Mouse (Mus musculus) brain, embryonic 18.5 days (tissue): ENCODE data around the gene Cblb.

Experiments used
- DNase-seq: peaks from one replicate; pipeline ENCODE4 v3.0.0-alpha.2; 2012; ENCODE audit warnings: low read depth, low spot score

Cblb gene

GRCm38 (mm10) chr16:52031091-52031689 lies at the start of gene Cblb:
Gene Cblb, plus strand, starts transcription at chr16:52031225.
- peak; percentile 96 for DNase-seq

DNA sequence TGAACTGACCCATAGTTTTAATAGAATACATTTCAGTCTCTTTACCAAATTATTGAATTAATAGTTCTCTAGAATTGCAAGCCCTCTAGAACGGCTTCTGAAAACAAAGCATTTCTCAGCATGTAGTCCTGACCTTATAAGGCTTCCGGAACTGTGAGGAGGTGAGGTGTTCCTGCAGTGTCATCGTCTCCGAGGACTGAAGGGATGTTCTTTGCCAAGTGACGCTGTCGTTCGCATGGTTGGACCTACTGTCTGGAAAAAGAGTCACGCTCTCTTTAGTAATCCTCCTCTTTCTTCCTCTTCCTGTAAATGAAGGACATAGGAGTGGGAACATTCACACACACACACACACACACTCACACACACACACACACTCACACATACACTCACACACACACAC lies 45.6 kb upstream of the Cblb start:
- DNase-seq = no peak

GRCm38 (mm10) chr16:51986207-51986606 lies 44.8 kb upstream of the Cblb start:
- no peak for DNase-seq

DNA sequence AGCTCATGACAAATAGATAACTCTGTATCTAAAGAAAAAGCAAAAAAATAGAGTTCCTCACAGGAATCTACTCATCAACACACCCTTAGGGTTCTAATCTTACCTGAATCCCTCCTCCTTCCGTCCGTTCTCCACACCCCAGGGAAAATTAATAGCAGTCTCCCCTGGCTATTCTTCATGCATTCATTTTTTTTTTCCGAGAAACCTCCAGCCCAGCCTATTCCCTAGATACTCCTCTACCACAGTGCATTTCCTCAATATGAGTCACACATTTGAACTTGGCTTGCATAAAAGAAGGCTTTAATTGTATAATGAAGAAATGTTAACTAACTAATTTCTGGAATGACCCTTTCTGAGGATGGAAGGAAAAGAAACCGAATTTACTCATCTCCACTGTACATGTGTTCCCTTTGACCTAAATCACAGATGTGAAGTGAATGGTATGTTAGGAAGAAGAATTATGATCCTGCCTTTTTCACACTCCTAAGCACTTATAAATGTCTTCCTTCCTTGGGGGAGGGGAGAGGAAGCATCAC lies 43.9 kb upstream of the Cblb start:
- DNase-seq = no peak

GRCm38 (mm10) chr16:51988027-51988426 lies 43.0 kb upstream of the Cblb start:
- no peak for DNase-seq

DNA sequence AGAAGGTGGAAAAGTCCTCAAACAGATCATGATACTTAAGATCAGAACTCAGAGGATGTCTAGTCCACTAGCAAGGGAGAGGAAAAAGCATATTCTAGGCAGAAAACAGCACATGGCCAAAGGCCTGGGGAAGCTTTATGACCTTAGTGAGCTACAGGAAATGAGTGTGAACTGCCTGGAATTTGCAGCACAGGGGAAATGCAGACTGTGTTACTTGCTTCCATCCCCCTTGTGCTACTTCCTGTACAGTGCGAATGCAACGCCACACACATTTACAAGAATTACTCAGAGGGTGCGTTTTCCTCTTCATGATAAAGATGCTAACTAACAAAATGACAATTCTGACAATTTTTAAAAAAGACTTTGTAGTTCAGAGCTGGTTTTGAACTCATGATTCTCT lies 41.8 kb upstream of the Cblb start:
- DNase-seq = no peak

DNA sequence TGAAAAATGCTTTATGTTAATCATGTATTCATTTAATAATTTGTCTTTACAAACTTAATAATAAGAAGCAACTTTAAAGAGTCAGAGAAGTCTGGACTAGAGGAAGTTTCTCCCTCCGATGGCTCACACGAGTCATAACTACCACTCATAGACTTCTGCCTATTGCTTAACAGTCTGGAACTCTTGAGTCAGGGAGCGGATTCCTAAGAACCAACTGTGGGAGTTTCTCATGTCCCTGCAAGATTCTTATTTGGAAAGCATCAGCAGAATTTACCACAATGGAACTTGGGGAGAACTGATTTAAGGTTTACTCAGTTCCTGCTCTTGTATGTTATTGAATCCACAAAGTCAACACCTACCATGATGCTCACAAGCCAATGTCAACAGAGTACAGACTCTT lies 31.0 kb upstream of the Cblb start:
- DNase-seq = no peak

GRCm38 (mm10) chr16:52000801-52001200 lies 30.2 kb upstream of the Cblb start:
- DNase-seq = no peak

DNA sequence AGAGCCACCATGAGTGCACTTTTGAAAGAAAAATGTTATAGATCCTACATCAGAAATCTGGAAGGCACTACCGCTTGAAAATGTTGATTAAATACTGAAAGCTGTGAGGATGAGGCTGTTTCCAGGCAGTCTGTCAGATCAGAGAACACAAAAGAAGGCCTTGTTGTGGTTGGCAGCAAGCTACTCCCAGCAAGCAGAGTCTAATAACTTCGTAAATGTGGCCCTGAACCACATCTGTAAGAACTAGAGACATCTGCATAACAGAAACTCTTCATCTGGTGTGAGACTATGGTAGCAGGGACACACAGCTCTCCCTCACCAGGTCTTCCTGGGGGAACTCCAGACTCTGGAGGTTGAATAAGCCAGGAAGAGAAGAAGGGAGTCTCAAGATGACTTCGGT lies 24.0 kb upstream of the Cblb start:
- DNase-seq = no peak

GRCm38 (mm10) chr16:52008471-52008870 lies 22.6 kb upstream of the Cblb start:
- no peak for DNase-seq

- no peak for DNase-seq
Measured at GRCm38 (mm10) chr16:52009421-52009820, 21.6 kb upstream of the Cblb start.

DNA sequence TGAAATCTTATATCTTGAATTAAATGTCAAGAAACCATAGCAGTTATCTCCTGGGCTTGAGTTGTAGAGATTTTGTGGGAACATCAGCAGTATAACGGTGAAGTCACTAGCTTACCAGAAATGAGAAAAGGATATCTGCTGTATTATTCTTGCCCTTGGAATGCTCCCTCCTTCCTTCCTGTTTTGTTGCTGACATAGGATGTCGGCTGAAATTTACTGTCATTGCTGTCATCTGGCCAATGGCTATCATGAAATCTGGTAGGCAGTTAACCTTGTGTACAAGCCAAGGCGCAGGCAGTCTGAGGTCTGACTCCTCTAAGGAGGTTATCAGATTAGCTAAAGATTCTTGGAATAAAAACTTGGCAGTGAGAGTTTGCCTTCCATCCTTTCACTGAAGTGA lies 18.0 kb upstream of the Cblb start:
- no peak for DNase-seq

DNA sequence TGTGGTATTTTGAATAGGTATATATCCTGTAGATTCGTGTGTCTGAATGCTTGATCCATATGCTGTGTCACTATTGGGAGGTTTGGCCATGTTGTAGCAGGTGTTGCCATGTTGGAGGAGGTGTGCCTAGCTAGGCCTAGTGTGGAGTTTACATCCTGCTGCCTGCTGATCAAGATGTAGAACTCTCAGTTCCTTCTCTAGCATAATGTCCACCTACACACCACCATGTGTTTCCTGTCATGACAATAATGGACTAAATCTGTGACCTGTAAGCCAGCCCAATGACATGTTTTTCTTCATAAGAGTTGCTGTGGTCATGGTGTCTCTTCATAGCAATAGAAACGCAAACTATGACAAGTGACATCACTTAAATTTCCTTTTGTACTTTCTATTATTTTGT lies 17.2 kb upstream of the Cblb start:
- DNase-seq = no peak

- DNase-seq = no peak
Measured at GRCm38 (mm10) chr16:52023417-52023816, 7.6 kb upstream of the Cblb start.

GRCm38 (mm10) chr16:52027326-52027725 lies 3.7 kb upstream of the Cblb start:
- DNase-seq = no peak

- no peak for DNase-seq
Measured at GRCm38 (mm10) chr16:52029001-52029400, 2.0 kb upstream of the Cblb start.

- DNase-seq = peak; percentile 43
Measured at GRCm38 (mm10) chr16:52031712-52032251, 757 bp downstream of the Cblb start.

DNA sequence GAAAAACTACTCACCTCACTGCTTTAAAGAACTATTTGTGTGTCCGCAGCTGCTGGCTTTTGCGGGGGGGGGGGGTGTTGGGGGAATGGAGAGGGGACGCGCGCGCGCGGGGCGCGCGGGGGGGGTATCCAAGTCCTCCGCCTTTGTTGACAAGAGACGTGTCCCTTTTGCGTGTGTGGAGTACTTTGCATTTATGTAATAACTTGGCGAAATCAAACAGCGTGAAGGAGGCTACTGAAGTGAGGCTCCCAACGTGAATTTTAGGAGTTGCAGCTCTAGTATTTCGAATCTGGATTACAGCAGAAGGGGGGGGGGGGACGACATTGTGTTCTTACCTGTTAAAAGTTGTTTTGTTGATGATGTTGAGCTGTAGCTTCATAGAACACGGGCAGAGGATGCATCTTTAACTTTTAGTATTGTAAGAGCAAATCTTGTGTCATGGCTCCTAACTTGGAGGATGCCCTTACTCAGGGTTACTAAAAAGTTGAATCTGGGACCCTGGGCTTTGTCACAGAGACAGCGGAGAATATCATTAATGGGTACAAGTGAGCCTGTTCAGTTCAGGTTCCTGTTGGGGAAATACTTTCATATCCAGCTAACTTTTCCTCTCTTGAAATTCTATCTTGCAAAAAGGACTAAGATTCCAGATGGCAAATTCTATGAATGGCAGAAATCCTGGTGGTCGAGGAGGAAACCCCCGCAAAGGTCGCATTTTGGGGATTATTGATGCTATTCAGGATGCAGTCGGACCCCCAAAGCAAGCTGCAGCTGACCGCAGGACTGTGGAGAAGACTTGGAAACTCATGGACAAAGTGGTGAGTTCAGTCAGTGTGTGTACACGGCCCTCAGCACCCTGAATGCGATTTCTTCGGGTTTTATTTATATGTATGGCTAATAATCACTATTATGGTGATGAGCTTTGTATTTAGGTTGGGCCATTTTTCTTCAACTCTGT lies 1.6 kb downstream of the Cblb start:
- DNase-seq = no peak

DNA sequence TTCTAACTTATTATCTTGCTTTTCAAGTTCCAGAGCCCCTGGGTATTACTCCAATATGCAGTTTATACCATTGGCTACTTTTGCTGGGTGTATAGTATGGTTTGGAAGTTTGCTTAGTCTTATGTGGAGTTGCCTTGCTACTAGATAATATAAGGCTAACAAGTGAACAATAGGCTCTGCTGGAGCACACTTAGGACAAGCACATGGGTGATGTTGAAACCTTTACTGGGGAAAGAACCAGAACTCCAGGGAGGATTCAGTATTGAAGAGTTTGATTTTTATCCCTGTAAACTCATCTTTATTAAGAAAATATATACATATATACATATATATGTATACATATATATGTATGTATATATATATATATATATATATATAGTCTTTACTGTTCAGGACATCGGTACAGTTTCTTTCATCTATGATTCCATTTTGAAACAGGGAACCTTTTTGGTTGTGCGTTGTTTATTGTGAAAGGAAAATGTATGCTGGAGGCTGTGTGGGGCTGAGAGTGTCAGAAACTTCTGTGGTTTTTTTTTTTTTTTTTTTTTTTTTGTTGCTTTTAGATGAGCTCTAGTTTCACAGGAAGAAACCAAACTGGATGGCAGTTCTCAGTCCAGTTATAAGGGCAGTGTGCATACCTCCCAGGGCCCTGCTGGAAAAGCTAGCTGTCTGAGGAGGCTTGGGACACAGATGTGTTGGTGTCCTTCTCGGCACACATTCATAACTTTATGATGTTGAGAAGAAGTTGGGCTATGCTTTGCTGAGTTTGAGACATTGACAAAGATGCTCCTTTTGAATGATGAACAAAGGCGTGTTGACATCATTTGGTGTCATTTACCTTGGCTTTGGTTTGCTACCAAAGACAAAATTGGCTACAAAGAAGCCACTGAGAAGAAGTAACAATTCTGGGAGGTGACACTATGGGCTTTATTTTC lies 2.6 kb downstream of the Cblb start:
- DNase-seq = no peak

GRCm38 (mm10) chr16:52034356-52034755 lies 3.3 kb downstream of the Cblb start:
- DNase-seq = no peak

GRCm38 (mm10) chr16:52036295-52036694 lies 5.3 kb downstream of the Cblb start:
- no peak for DNase-seq
